Mouse (Mus musculus) MEL (cell line): ENCODE measurements around the gene Lsr. TPM values are rescaled to one million over a fixed set of nuclear protein-coding genes. Genes with fewer than 3 reads are reported as not detected.

ENCODE experiments used
- DNase-seq: peaks from one replicate; pipeline ENCODE4 v3.0.0; 2011; ENCODE audit warnings: low read depth, low spot score
- H3K27ac ChIP-seq: 2 replicates; pipeline ENCODE4 v1.5.1; 2012; ENCODE audit warnings: low read depth, mild to moderate bottlenecking, control low read depth, low read length, moderate library complexity; ENCODE audit not compliant: control insufficient read depth
- H3K27me3 ChIP-seq, 2 experiments: fragments of 150-350 bp in 1 of 2; sonication (generic) in 1 of 2; 2 replicates each; pipeline ENCODE4 v1.6.1; 2012; ENCODE audit warnings: low read length in 2 of 2, mild to moderate bottlenecking in 2 of 2, improper control_type of control experiment in 1 of 2, moderate library complexity in 1 of 2; ENCODE audit not compliant: insufficient read depth in 2 of 2, control insufficient read depth in 1 of 2
- H3K36me3 ChIP-seq, 2 experiments: 2 replicates each; pipeline ENCODE4 v1.6.1; 2012 to 2014; ENCODE audit warnings: low read length in 2 of 2, improper control_type of control experiment in 1 of 2, inconsistent platforms in 1 of 2, mild to moderate bottlenecking in 1 of 2; ENCODE audit not compliant: insufficient read depth in 2 of 2, control insufficient read depth in 1 of 2
- H3K4me1 ChIP-seq, 2 experiments: fragments of 150-350 bp in 1 of 2; sonication (generic) in 1 of 2; 2 replicates each; pipeline ENCODE4 v1.6.1; 2012; ENCODE audit warnings: low read length in 2 of 2, improper control_type of control experiment in 1 of 2, mild to moderate bottlenecking in 1 of 2; ENCODE audit not compliant: insufficient read depth in 2 of 2, control insufficient read depth in 1 of 2
- H3K4me3 ChIP-seq, 2 experiments: fragments of 150-350 bp in 1 of 2; sonication (generic) in 1 of 2; 2 replicates each; pipeline ENCODE4 v1.5.1; 2012; ENCODE audit warnings: low read depth in 2 of 2, low read length in 2 of 2, mild to moderate bottlenecking in 2 of 2, moderate library complexity in 2 of 2, control low read depth in 1 of 2, improper control_type of control experiment in 1 of 2; ENCODE audit not compliant: control insufficient read depth in 1 of 2, insufficient read depth in 1 of 2
- H3K79me2 ChIP-seq: 2 replicates; pipeline ENCODE4 v1.6.1; 2012; ENCODE audit warnings: mild to moderate bottlenecking, low read length, moderate library complexity; ENCODE audit not compliant: control insufficient read depth, poor library complexity, insufficient read depth
- H3K9ac ChIP-seq: 2 replicates; pipeline ENCODE4 v1.6.1; 2012; ENCODE audit warnings: low read depth, mild to moderate bottlenecking, control low read depth, low read length, moderate library complexity; ENCODE audit not compliant: control insufficient read depth, poor library complexity, severe bottlenecking
- H3K9me3 ChIP-seq: fragments of 150-350 bp; sonication (generic); replicated peaks from 2 replicates; pipeline ENCODE4 v1.6.1; 2012; ENCODE audit warnings: mild to moderate bottlenecking, low read length, improper control_type of control experiment, moderate library complexity; ENCODE audit not compliant: insufficient read depth
- BHLHE40 ChIP-seq: IDR thresholded peaks from 2 replicates; pipeline ENCODE4 v1.6.1; 2012; ENCODE audit warnings: low read depth, mild to moderate bottlenecking, inconsistent platforms, low read length, improper control_type of control experiment, borderline replicate concordance
- CHD1 ChIP-seq: IDR thresholded peaks from 2 replicates; pipeline ENCODE4 v1.6.1; 2012; ENCODE audit warnings: low read depth, mild to moderate bottlenecking, inconsistent platforms, low read length, improper control_type of control experiment
- CTCF ChIP-seq, 3 experiments: IDR thresholded peaks in 2 of 3; conservative IDR thresholded peaks in 1 of 3; 2 replicates each; pipeline ENCODE4 v1.5.1; 2011 to 2012; ENCODE audit warnings: low read length in 3 of 3, low read depth in 2 of 3, mild to moderate bottlenecking in 2 of 3, improper control_type of control experiment in 1 of 3, inconsistent platforms in 1 of 3, mixed read lengths in 1 of 3, moderate library complexity in 1 of 3; ENCODE audit not compliant: control insufficient read depth in 1 of 3, insufficient read depth in 1 of 3, poor library complexity in 1 of 3, severe bottlenecking in 1 of 3
- EP300 ChIP-seq, 2 experiments: IDR thresholded peaks; 2 replicates each; pipeline ENCODE4 v1.6.1; 2011; ENCODE audit warnings: improper control_type of control experiment in 2 of 2, low read length in 2 of 2, low read depth in 1 of 2, mild to moderate bottlenecking in 1 of 2
- GABPA ChIP-seq: IDR thresholded peaks from 2 replicates; pipeline ENCODE4 v1.6.1; 2012; ENCODE audit warnings: low read depth, mild to moderate bottlenecking, inconsistent platforms, low read length, improper control_type of control experiment, moderate library complexity
- JUND ChIP-seq: IDR thresholded peaks from 2 replicates; pipeline ENCODE4 v1.6.1; 2011; ENCODE audit warnings: low read depth, mild to moderate bottlenecking, improper control_type of control experiment, low read length
- MAX ChIP-seq: IDR thresholded peaks from 2 replicates; pipeline ENCODE4 v1.6.1; 2011; ENCODE audit warnings: low read length, improper control_type of control experiment
- MEF2A ChIP-seq: IDR thresholded peaks from 2 replicates; pipeline ENCODE4 v1.6.1; 2014; ENCODE audit warnings: low read depth, mild to moderate bottlenecking, inconsistent platforms, low read length, improper control_type of control experiment; ENCODE audit not compliant: poor library complexity, insufficient replicate concordance, severe bottlenecking; ENCODE audit errors: extremely low read depth
- MXI1 ChIP-seq: IDR thresholded peaks from 2 replicates; pipeline ENCODE4 v1.6.1; 2011; ENCODE audit warnings: mild to moderate bottlenecking, low read depth, low read length, improper control_type of control experiment
- POLR2A ChIP-seq, 2 experiments: IDR thresholded peaks; 2 replicates each; pipeline ENCODE4 v1.6.1; 2011 to 2012; ENCODE audit warnings: low read length in 2 of 2, mild to moderate bottlenecking in 2 of 2, control low read depth in 1 of 2, improper control_type of control experiment in 1 of 2, low read depth in 1 of 2, moderate library complexity in 1 of 2; ENCODE audit not compliant: control insufficient read depth in 1 of 2, insufficient read depth in 1 of 2, poor library complexity in 1 of 2
- RAD21 ChIP-seq: IDR thresholded peaks from 2 replicates; pipeline ENCODE4 v1.6.1; 2011; ENCODE audit warnings: mild to moderate bottlenecking, low read depth, low read length, improper control_type of control experiment
- SIN3A ChIP-seq: IDR thresholded peaks from 2 replicates; pipeline ENCODE4 v1.6.1; 2012; ENCODE audit warnings: low read length, improper control_type of control experiment, inconsistent platforms
- SMC3 ChIP-seq: IDR thresholded peaks from 2 replicates; pipeline ENCODE4 v1.6.1; 2011; ENCODE audit warnings: low read depth, low read length, improper control_type of control experiment
- TAL1 ChIP-seq: IDR thresholded peaks from 2 replicates; pipeline ENCODE4 v1.6.1; 2012; ENCODE audit warnings: mild to moderate bottlenecking, inconsistent platforms, low read length, moderate library complexity, mixed read lengths
- TBP ChIP-seq: IDR thresholded peaks from 2 replicates; pipeline ENCODE4 v1.8.0; 2011; ENCODE audit warnings: low read depth, low read length, improper control_type of control experiment
- UBTF ChIP-seq: IDR thresholded peaks from 2 replicates; pipeline ENCODE4 v1.6.1; 2012; ENCODE audit warnings: low read depth, mild to moderate bottlenecking, inconsistent platforms, low read length, improper control_type of control experiment, moderate library complexity, borderline replicate concordance; ENCODE audit not compliant: insufficient read depth
- USF2 ChIP-seq, 2 experiments: IDR thresholded peaks; 2 replicates each; pipeline ENCODE4 v1.6.1; 2011 to 2012; ENCODE audit warnings: improper control_type of control experiment in 2 of 2, low read length in 2 of 2, borderline replicate concordance in 1 of 2, inconsistent platforms in 1 of 2, low read depth in 1 of 2, mild to moderate bottlenecking in 1 of 2; ENCODE audit not compliant: insufficient read depth in 1 of 2
- ZC3H11A ChIP-seq: IDR thresholded peaks from 2 replicates; pipeline ENCODE4 v1.6.1; 2012; ENCODE audit warnings: low read depth, mild to moderate bottlenecking, inconsistent platforms, low read length, improper control_type of control experiment
- ZMIZ1 ChIP-seq: IDR thresholded peaks from 2 replicates; pipeline ENCODE4 v1.6.1; 2012; ENCODE audit warnings: low read depth, mild to moderate bottlenecking, inconsistent platforms, low read length, improper control_type of control experiment, moderate library complexity
- ZNF384 ChIP-seq: IDR thresholded peaks from 2 replicates; pipeline ENCODE4 v1.6.1; 2012; ENCODE audit warnings: low read depth, mild to moderate bottlenecking, inconsistent platforms, low read length, improper control_type of control experiment
- polyA plus RNA-seq, 2 experiments: library from polyadenylated mRNA; stranded (reverse) in 1 of 2; unstranded in 1 of 2; fragments of >175 nt in 1 of 2; fragments of >200 nt in 1 of 2; gene quantifications; 2 replicates each; pipeline versions ENCODE4 v1.2.1 to v1.2.4; 2012; ENCODE audit warnings: low replicate concordance in 2 of 2, low read depth in 1 of 2; ENCODE audit not compliant: insufficient read length in 2 of 2, insufficient read depth in 1 of 2, missing spikeins in 1 of 2
- total RNA-seq: library from RNA; depleted of rRNA; stranded (reverse); fragments of 300-350 nt; gene quantifications from 2 replicates; pipeline ENCODE4 v1.2.3, GENCODE M21; 2012

Lsr gene
- total and polyA plus RNA-seq, 3 experiments: 0.22 TPM; not detected in 2

DNA sequence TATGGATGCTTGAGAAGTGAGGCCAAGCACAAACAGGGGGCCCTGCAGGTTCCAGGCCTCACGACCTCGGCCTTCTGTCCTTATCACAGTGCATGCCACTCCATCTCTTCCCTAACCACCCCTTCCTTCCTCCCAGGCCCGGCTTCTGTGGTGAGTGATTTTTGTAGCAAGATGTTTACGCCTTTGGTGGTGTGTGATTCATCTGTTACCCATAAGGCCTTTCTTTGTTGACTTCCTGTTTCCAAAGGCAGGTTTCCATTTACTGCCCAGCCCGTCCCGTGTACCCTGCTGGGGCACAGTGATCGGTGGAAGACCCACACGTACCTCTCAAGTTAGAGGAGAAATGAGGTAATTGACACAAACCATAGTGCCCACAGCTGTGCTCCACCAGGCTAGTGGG lies 29.4 kb upstream of the Lsr start (continued):
- TF ChIP-seq GABPA: no peak
- peak; percentile 89 for TF ChIP-seq SIN3A
- no peak for TF ChIP-seq BHLHE40
- no peak for TF ChIP-seq ZMIZ1
- TF ChIP-seq TBP: peak; percentile 60; the same call in 1 of the 2 replicates
- no peak for TF ChIP-seq ZC3H11A
- no peak for TF ChIP-seq MEF2A

DNA sequence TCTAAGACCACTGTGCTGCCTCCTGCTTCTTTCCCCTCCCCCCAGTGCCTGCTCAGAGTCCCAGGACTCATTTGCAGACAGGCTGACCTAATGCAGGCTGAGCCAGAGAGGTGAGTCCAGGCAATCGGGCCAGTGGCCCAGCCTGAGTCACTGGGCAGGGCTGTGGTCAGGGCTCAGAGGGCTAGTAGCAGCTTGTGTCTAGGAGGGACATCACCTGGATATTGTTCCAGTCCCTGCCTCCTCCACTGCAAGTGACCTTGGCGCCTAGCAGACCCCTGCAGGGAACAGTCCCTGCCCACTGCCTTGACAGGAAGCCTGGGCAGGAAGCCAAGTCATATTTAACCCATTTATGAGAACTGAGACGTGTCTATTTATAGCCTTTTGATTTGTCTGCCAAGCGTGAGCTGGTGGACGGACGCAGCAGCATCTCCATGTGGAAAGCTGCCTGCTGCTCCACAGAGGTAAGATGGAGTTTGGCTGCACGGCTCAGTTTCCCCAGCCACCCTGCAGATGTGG lies 27.3 kb upstream of the Lsr start:
- peak; percentile 57 for DNase-seq
- no peak overlapping the region for H3K27ac ChIP-seq
- no peaks in the 10 kb centered on the region for H3K27me3 ChIP-seq
- H3K36me3 ChIP-seq: peaks cover 0 to 14% of the 10 kb centered on the region in 2 experiments; a peak in 2 of 4 replicates
- no peak for TF ChIP-seq TAL1
- peak in 1 of 2 experiments; percentile 7; a peak in 1 of 4 replicates for TF ChIP-seq EP300 (IDR thresholded peaks at IDR 0.05; ENCODE audit: low read depth in 1 of 2, low read length in 2 of 2)
- peak; percentile 77; the same call in 1 of the 2 replicates for TF ChIP-seq MEF2A
- TF ChIP-seq JUND: no peak
- no peak for TF ChIP-seq MXI1
- H3K4me1 ChIP-seq: peaks cover 3 to 28% of the 10 kb centered on the region in 2 experiments
- H3K9ac ChIP-seq: no peak overlapping the region
- no peak overlapping the region for H3K4me3 ChIP-seq
- H3K79me2 ChIP-seq: no peaks in the 10 kb centered on the region
- no peaks in the 10 kb centered on the region for H3K9me3 ChIP-seq

DNA sequence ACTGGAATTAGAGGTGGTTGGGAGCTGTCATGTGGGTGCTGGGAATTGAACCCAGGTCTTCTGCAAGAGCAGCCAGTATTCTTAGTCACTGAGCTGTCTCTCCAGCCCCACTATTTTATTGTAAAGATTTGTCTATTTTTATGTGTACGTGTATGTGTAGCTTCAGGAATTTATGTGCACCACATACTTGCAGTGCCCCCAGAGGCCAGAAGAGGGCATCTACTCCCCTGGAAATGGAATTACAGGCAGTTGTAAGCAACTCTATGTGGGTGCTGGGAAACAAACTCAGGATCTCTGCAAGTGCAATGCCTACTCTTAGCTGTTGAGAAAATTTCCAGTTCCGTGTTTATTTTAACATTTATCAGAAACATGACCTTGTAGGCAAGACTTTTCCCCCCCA lies 23.2 kb upstream of the Lsr start:
- H3K9me3 ChIP-seq: no peaks in the 10 kb centered on the region
- H3K27me3 ChIP-seq: no peaks in the 10 kb centered on the region
- no peak overlapping the region for H3K27ac ChIP-seq
- H3K4me1 ChIP-seq: peaks cover 5 to 23% of the 10 kb centered on the region in 2 experiments
- no peak for DNase-seq
- H3K4me3 ChIP-seq: no peak overlapping the region
- peak; percentile 16 for TF ChIP-seq RAD21
- TF ChIP-seq POLR2A (IDR thresholded peaks at IDR 0.05; ENCODE audit: control insufficient read depth in 1 of 2, insufficient read depth in 1 of 2, low read depth in 1 of 2, low read length in 2 of 2, poor library complexity in 1 of 2): no peak
- TF ChIP-seq MAX: no peak
- no peak for TF ChIP-seq UBTF
- no peak for TF ChIP-seq ZNF384
- TF ChIP-seq USF2 (IDR thresholded peaks at IDR 0.05; ENCODE audit: borderline replicate concordance in 1 of 2, insufficient read depth in 1 of 2, low read depth in 1 of 2, low read length in 2 of 2): no peak
- TF ChIP-seq SMC3: peak; percentile 23; the same call in 1 of the 2 replicates
- no peak for TF ChIP-seq CHD1
- peak in 2 of 3 experiments; percentile 17 to 28; a peak in 2 of 6 replicates for TF ChIP-seq CTCF (IDR thresholded peaks at IDR 0.05 in 2 of 3, conservative IDR thresholded peaks at IDR 0.05 in 1 of 3; ENCODE audit: control insufficient read depth in 1 of 3, insufficient read depth in 1 of 3, low read depth in 2 of 3, low read length in 3 of 3, poor library complexity in 1 of 3, severe bottlenecking in 1 of 3)
- no peak for TF ChIP-seq SIN3A
- TF ChIP-seq JUND: no peak
- TF ChIP-seq MEF2A: no peak
- no peaks in the 10 kb centered on the region for H3K79me2 ChIP-seq
- H3K9ac ChIP-seq: no peak overlapping the region
- H3K36me3 ChIP-seq: peaks cover 0 to 15% of the 10 kb centered on the region in 2 experiments; a peak in 2 of 4 replicates
